Mouse (Mus musculus): ENCODE measurements around the gene 1110008L16Rik.
"Not testable (repeated sequence)": the region's sequence is repeated elsewhere in the genome, so short reads cannot be mapped to it uniquely, and the experiment has no call there.

Gene 1110008L16Rik

DNA sequence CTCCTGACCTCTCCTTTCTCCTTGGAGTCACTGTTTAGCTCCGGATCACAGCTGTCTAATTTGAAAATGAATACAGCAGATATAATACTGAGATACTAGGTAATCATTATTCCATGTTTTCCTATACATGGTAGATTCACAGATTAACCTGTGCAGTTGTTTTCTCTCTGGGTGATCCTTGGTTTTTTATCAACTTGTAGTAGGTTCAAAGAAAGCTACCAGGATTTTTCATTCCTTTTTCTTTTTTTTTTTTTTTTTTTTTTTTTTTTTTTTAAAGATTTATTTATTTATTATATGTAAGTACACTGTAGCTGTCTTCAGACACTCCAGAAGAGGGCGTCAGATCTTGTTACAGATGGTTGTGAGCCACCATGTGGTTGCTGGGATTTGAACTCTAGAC lies 39.1 kb downstream of the 1110008L16Rik start:
- not testable (repeated sequence) for DNase-seq (ENCODE audit: low read depth, low spot score)

- DNase-seq (ENCODE audit: low read depth, low spot score): not testable (repeated sequence)
These were observed 43.7 kb downstream of the 1110008L16Rik start for GRCm38 (mm10) chr12:55343045-55343444.

DNA sequence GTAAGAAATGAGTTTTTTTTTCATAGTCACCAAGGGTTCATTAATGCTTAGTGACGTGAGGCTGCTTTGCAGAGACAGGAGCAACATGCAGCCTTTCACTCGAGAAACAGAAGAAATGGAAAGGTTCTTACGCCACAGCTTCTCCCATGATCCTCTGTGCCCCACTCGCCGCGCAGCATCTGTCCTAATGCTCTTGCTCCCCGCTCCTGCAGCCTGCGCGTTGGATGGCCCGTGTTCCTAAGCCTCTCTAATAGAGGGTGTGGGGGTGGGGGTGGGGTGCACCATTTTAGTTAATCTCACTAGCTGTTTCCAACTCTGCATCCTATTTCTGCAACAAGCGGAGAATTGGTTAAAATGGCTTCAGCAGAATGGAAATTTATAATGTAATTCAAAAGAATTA lies 44.6 kb downstream of the 1110008L16Rik start:
- DNase-seq (ENCODE audit: low read depth, low spot score): peak; percentile 34

- DNase-seq (ENCODE audit: low read depth, low spot score): peak; percentile 40
These were observed 45.2 kb downstream of the 1110008L16Rik start for GRCm38 (mm10) chr12:55344583-55344982.

DNA sequence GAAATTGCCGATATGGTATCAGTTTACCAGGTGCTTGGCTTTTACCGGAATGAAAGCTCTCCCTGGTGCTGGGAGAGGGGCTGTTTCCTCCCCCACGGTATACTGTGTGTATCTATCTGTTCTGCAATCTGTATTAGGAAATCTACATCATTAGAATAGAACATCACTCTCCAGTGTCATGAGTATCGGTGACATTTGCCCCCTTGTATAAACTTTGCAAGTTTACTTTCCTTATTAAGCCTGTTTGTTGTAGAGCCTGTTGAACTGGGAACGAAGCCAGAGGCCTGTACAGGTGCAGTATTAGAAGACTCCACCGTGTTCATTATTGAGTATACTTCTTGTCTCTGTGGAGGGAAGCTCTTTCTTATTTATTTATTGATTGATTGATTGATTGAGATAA lies 54.0 kb downstream of the 1110008L16Rik start:
- no peak for DNase-seq (ENCODE audit: low read depth, low spot score)

- DNase-seq (ENCODE audit: low read depth, low spot score): peak; percentile 57
These were observed 55.5 kb downstream of the 1110008L16Rik start for GRCm38 (mm10) chr12:55354904-55355303.

- no peak for DNase-seq (ENCODE audit: low read depth, low spot score)
These were observed 57.9 kb downstream of the 1110008L16Rik start for GRCm38 (mm10) chr12:55357303-55357702.

GRCm38 (mm10) chr12:55360929-55361328 lies 61.6 kb downstream of the 1110008L16Rik start:
- no peak for DNase-seq (ENCODE audit: low read depth, low spot score)

DNA sequence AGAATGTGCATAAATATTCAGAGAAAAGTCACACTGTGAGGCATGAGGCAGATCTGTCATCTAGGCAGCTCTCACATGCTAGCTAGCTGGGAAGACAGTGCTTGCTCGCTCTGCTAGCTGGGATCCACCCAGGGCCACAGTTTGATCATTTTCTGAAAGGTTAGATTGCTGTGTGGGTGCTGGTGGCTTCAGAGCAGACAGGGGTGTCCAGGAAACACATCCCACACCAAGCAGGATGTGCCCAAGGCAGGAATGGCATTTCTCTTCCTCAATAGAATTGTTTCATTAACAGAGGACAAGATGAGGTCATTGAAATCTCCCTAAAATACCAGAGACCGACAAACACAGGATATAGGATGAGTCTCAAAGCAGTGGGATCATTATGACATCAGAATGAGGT lies 65.7 kb downstream of the 1110008L16Rik start:
- DNase-seq (ENCODE audit: low read depth, low spot score): no peak

GRCm38 (mm10) chr12:55372424-55373055 lies 73.2 kb downstream of the 1110008L16Rik start:
- DNase-seq (ENCODE audit: low read depth, low spot score): no peak

DNA sequence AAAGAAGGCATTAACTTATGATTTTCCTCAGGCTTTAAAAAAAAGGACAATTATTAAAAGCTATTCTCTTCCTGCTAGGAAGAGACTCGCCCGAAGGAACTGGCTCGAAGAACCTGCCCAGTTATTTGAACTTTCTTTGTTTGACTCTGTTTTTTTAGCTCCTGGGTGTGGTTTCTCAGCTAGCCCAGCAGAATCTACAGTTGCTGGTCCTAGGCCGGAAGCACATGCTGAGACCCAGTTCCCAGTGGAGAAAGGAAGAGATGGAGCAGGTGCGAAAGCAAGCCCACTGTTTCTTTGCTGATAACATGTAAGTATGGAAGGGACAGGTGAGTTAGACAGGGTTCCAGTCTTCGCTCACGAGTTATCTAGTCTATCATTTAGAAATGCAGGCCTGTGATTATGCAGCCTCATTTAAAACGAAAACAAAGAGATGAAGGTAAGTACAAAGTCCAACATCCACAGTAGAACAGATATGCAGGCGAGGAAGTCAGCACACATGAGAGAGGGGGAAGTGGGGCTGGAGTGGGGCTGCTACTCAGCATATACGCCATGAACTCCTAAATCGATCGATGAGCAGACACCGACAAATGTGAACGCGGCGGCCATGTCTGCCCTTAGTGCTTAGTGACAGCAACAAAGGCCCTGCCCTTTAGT lies 77.7 kb downstream of the 1110008L16Rik start:
- peak; percentile 96 for DNase-seq (ENCODE audit: low read depth, low spot score)

DNA sequence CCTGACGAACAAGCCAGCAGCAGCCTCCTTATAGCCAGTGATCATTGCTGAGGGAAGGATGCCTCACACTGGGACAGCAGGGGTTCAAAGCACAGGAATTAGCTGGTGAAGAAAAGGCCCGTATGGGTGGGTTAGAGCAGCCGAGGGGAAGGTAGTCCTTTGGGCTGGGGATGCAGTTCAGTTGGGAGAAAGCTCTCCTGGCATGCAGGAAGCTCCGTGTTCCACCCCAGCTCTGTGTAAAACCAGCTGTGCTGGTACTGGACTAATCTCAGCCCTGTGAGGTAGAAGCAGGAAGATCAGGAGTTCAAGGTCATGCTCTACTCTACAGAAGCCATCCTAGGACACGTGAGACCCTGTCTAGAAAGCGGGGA lies 78.2 kb downstream of the 1110008L16Rik start:
- DNase-seq (ENCODE audit: low read depth, low spot score): peak; percentile 95

DNA sequence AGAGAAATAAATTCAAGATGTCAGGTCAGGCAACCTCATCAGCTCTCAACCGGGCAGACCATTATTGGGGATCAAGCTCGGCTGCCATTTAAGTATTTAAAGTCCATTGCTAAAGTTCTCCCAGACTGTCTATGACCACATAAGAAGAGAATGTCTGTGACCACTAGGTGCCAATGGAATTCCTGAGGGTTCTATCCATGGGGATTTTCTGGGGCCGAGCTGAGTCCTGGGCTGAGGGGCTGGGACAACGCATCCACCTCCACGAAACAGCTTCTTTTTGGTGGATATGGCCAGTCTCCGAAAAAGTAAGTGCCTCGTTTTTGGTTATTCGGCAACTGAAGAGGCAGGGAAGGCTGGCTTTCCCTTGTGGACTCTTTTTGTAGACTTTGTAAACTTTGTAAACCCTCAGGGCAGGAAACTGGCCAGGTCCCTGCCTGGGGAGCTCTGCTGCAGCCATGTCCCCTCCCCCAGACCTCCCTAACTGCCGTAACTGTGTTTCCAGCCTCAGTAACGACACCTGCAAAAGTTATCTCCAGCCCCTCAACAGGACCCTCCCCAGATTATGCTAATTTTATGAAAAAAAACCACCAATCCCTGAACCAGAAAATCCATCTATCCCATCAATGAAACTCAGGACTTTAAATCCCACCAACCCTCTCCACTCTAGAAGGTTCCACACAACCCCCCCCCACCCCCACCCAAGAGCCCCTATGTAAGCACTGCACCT lies 84.8 kb downstream of the 1110008L16Rik start, which contains the start of gene Psma6:
TSS of gene Psma6 (plus strand) at position 200 of the 727 bp plus-strand sequence.
- peak; percentile 58 for DNase-seq (ENCODE audit: low read depth, low spot score)

GRCm38 (mm10) chr12:55384826-55385225 lies 85.4 kb downstream of the 1110008L16Rik start:
- no peak for DNase-seq (ENCODE audit: low read depth, low spot score)

DNA sequence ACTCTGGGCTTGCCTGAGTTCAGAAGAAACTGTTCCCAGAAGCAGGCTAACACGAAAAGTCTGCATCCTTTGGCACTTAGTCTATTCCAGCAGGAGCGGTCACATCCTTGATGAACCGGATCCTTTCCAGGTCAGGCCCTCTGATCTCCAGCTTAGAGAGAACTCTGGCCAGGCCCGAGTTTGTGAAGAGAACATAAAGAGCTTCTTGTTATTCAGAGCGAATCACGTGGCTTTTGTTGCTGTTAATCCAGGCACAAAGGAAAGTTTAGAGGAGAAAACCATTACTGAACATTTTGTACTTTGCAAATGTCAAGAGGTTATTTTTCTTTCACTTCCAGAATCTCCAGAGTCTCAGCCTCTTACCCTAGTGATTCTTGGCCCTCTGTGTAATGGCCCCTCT lies 86.6 kb downstream of the 1110008L16Rik start:
- DNase-seq (ENCODE audit: low read depth, low spot score): peak; percentile 94

DNA sequence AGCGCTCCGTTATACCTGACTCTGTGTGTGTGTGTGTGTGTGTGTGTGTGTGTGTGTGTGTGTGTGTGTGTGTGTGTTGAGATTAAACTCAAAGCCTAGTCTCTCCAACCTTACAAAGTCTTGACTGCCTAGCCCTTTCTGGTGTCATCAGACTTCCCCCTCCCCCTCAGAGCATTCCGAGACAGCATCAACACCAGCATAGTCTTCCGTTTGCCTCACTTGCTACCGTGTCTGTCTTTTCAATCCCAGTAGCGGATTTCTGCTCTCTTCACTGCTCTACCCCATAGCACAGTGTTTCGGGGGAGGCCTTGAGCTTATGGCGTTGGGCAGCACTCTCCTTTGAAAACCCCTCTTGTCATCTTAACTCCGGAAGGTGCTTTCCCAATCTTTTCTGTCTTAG lies 87.1 kb downstream of the 1110008L16Rik start:
- peak; percentile 72 for DNase-seq (ENCODE audit: low read depth, low spot score)

DNA sequence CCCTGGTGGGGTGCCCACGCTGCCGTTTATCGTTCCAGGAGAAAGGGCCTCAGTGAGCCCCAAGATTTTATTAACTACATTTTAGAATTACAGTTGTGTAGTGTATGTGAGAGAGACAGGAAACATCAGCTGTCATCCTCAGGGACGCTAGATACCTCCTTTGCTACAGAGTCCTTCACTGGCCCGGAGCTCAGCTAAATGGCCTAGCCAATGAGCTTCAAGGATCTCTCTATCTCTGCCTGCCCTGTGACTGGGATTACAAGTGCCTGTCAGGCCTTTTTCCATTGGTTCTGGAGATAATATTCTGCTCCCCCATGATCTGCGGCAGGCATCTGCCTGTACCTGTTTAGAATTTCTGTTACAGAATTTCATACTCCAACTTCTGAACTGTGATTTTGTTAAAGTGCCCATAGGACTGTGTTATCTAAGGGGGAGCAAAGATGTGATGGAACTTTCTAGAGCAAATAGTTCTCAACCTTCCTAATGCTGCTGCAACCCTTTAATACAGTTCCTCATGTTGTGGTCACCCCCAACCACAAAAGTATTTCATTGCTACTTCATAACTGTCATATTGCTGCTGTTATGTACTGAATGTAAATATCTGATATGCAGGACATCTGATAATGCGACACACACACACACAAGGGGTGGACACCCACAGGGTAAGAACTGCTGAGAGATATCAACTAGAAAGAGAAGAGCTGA lies 87.9 kb downstream of the 1110008L16Rik start:
- DNase-seq (ENCODE audit: low read depth, low spot score): no peak

DNA sequence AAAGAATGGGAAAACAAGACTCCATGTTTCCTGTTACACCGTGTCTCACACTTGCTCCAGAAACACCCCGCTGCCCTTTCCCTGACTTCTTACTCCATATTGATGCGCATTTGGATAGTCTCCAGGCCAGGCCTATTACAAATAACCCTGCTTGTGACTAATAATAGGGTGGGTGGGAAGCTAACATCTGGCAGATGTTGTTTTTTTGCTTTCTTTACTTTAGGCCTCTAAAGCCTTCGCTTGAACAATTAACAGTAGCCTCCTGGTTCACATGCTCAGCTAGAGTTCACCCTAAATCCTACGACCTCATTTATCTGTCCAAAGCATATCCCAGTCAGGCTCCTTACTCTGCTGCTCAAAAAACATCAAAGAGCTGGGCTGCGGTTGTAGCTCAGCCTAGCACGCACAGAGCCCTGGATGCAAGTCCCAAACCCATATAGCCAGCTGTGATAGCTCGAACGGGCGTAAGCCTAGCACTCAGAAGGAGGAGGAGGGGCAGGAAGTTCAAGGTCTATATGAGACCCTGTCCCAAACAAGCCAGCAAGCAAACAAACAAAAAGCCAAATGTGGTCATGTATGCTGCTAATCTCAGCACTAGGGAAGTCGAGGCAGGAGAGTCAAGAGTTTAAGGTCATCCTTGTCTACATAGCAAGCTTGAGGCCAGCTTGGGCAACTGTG lies 88.5 kb downstream of the 1110008L16Rik start:
- DNase-seq (ENCODE audit: low read depth, low spot score): peak; percentile 53

DNA sequence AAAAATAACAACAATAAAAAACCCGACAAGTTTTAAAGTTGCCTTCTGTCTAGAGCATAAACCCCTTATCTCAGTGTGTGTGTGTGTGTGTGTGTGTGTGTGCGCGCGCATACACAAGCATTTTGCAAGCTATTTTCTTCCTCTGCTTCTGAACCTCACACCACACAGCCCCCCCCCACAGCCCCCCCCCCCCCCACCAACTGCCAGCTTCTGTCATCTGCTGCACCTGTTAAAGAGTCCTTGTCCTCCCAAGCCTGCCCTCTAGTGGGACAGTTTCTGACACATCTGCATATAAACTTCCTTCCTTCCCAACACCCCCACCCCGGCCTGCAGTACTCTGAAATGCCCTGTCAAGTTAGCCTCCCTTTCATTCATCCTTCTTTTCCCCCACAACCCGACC lies 89.1 kb downstream of the 1110008L16Rik start:
- DNase-seq (ENCODE audit: low read depth, low spot score): peak; percentile 74

GRCm38 (mm10) chr12:55389132-55390081 lies 90.0 kb downstream of the 1110008L16Rik start:
- peak; percentile 26 for DNase-seq (ENCODE audit: low read depth, low spot score)

Measured in R1 (cell line).